Mouse (Mus musculus) forebrain, embryonic 11.5 days (tissue): ENCODE data around the gene Plpp4. TPM values are rescaled to one million over a fixed set of nuclear protein-coding genes. Genes with fewer than 3 reads are reported as not detected.

Experiments
- ATAC-seq: fragments of 200-750 bp; cut with Nextera tagmentation; replicated peaks from 2 replicates; pipeline ENCODE4 v1.8.0; 2017; ENCODE audit warnings: moderate TSS enrichment; ENCODE audit not compliant: low FRiP score
- DNase-seq: peaks from one replicate; pipeline ENCODE4 v3.0.0-alpha.2; 2017; ENCODE audit warnings: low spot score
- H3K27ac ChIP-seq: fragments of 300-500 bp; sonication (generic); 2 replicates; pipeline ENCODE4 v1.5.1; 2014; ENCODE audit warnings: low read depth, low read length
- H3K27me3 ChIP-seq: fragments of 300-500 bp; sonication (generic); 2 replicates; pipeline ENCODE4 v1.6.1; 2014; ENCODE audit warnings: mild to moderate bottlenecking, low read length, mixed read lengths; ENCODE audit not compliant: control insufficient read depth, insufficient read depth
- H3K36me3 ChIP-seq: fragments of 300-500 bp; sonication (generic); 2 replicates; pipeline ENCODE4 v1.6.1; 2014; ENCODE audit warnings: mild to moderate bottlenecking, low read length, moderate library complexity, mixed read lengths; ENCODE audit not compliant: control insufficient read depth, insufficient read depth
- H3K4me1 ChIP-seq: fragments of 300-500 bp; sonication (generic); replicated peaks from 2 replicates; pipeline ENCODE4 v1.6.1; 2014; ENCODE audit warnings: low read length, mixed read lengths; ENCODE audit not compliant: control insufficient read depth, insufficient read depth
- H3K4me2 ChIP-seq: fragments of 300-500 bp; sonication (generic); 2 replicates; pipeline ENCODE4 v1.6.1; 2014; ENCODE audit warnings: low read depth, mild to moderate bottlenecking, low read length, moderate library complexity, mixed read lengths; ENCODE audit not compliant: severe bottlenecking
- H3K4me3 ChIP-seq: fragments of 300-500 bp; sonication (generic); 2 replicates; pipeline ENCODE4 v1.5.1; 2014; ENCODE audit warnings: low read depth, low read length
- H3K9ac ChIP-seq: fragments of 300-500 bp; sonication (generic); 2 replicates; pipeline ENCODE4 v1.6.1; 2014; ENCODE audit warnings: low read length
- H3K9me3 ChIP-seq: fragments of 300-500 bp; sonication (generic); 2 replicates; pipeline ENCODE4 v1.6.1; 2016; ENCODE audit warnings: low read length, mixed read lengths; ENCODE audit not compliant: control insufficient read depth
- WGBS: fragments of 180-500 bp; shearing (Covaris S2); extraction: QIAGEN DNeasy Blood & Tissue Kit; methylation state at CpG from one replicate; pipeline ENCODE4 v1.1.7; 2014; 5-methylcytosine and 5-hydroxymethylcytosine counted together
- polyA plus RNA-seq: library from polyadenylated mRNA; unstranded; fragments of >200 nt; fragmentation: Nextera tagmentation; extraction: Ambion mirVana; gene quantifications from 2 replicates; pipeline ENCODE4 v1.2.1, GENCODE M21; 2014

Gene Plpp4
- 1.0 and 2.4 TPM in 2 replicates for polyA plus RNA-seq

DNA sequence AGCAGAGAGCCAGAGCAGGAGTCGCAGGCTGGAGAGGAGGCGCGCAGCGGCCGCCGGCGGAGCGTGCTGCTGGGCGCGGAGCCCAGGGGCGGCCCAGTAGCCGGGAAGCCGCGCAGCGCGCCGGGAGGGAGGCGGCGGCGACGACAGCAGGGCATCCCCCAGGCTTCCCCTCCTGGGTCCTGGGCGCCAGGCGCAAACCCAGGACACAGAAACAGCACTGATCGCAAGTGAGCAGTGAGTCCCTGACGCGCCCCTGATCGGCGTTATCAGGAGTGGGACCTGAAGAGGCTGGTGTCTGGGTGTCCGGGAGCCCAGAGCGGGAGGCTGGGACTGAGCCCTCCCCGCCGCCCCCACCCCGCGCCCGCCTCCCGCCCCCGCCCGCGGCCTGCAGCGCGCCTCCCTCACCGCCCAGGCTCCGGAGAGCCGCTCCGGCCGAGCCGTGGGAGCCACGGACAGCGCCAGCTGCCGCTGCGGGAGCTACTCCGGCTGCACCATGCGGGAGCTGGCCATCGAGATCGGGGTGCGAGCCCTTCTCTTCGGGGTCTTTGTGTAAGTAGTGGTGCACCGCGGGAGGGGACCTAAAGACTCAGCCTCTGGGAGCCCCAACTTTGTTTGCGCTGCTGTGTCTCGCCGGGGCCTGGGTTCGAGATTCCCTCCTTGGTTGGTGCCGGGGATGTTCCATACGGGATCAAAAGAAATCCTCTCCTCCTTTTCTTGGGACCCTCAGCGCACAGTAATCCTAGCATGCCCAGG lies at the start of gene Plpp4:
Gene Plpp4 (plus strand): TSS at position 411 of the 753 bp plus-strand sequence.
- Histone ChIP-seq H3K4me2 (peak within 1 kb of the TSS; percentile 87), H3K4me1 (peaks cover 8% of the 10 kb centered on the region), H3K27ac (no peak within 1 kb of the TSS), H3K4me3 (peak within 1 kb of the TSS; percentile 48), H3K36me3 (no peaks in the 10 kb centered on the region), H3K27me3 (peaks cover 17% of the 10 kb centered on the region), H3K9me3 (no peaks in the 10 kb centered on the region), H3K9ac (peak within 1 kb of the TSS; percentile 63)
- WGBS: 1% methylated on average over 48 of the region's 66 CpGs
- ATAC-seq (peak; percentile 70), DNase-seq (peak; percentile 74)

GRCm38 (mm10) chr7:129215926-129216543 lies 40.8 kb upstream of the Plpp4 start:
- Histone ChIP-seq H3K4me2 (no peak overlapping the region), H3K27ac (no peak overlapping the region), H3K4me3 (no peak overlapping the region), H3K4me1 (no peaks in the 10 kb centered on the region), H3K9ac (no peak overlapping the region), H3K27me3 (no peaks in the 10 kb centered on the region), H3K36me3 (no peaks in the 10 kb centered on the region), H3K9me3 (no peaks in the 10 kb centered on the region)
- 89% methylated on average over 10 of the region's 10 CpGs for WGBS
- peak; percentile 42 for DNase-seq
- no peak for ATAC-seq

DNA sequence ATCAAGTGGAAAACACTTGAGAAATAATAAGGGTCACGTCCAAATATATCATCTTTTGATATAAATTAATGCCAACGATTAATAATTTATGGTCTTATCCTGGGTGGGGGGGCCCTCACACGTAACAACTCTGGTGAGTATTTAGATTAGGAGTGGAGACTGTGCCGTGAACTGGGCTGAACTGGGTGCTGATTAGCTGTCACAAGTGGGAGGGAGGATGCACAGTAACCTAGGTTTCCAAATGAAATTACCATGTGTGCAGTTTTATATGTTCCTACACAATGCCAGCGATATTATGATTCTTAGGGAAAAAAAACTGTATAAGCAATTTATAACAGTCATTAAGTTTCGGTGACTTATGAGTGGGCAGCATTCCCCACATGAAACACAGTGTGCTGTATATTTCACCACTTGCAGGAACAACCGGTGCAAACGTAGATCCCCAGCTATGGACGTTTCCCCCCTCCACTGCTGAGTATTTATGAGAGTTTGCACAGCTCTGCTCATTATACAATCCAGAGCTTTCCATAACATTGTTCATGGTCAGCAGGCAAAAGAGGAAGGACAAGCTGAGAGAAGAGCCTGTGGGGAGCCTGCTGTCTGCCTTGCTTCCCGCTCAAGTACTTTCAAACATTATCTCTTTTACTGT lies 40.2 kb upstream of the Plpp4 start:
- Histone ChIP-seq H3K4me2 (no peak overlapping the region), H3K4me1 (no peaks in the 10 kb centered on the region), H3K27ac (no peak overlapping the region), H3K4me3 (no peak overlapping the region), H3K36me3 (no peaks in the 10 kb centered on the region), H3K9me3 (no peaks in the 10 kb centered on the region), H3K9ac (no peak overlapping the region), H3K27me3 (no peaks in the 10 kb centered on the region)
- no peak for ATAC-seq
- WGBS: 85% methylated on average over 10 of the region's 10 CpGs
- DNase-seq: peak; percentile 24

DNA sequence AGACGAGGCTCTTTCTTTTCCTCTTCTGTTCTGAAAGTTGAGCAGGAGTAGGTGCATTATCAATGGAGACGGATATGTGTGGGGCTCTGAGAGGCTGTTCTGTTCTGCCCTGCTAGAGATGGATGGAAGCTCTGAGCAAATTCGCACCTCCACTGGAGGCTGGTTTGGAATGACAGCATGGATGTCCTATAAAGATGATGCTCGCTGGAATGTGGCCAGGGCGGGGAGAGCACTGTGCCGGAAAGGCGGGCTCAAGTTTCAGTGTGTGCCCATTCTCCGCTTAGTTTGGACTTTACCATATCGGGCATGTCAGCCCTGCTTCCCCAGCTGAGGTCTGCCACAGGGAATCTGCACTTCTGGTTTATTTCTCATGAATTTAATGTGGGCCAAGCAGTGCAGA lies 35.9 kb upstream of the Plpp4 start:
- DNase-seq: peak; percentile 24
- Histone ChIP-seq H3K36me3 (no peaks in the 10 kb centered on the region), H3K4me3 (no peak overlapping the region), H3K9ac (no peak overlapping the region), H3K27ac (no peak overlapping the region), H3K27me3 (no peaks in the 10 kb centered on the region), H3K9me3 (no peaks in the 10 kb centered on the region), H3K4me1 (no peaks in the 10 kb centered on the region), H3K4me2 (no peak overlapping the region)
- no peak for ATAC-seq
- WGBS: 84% methylated on average over 9 of the region's 9 CpGs

GRCm38 (mm10) chr7:129221649-129222048 lies 35.2 kb upstream of the Plpp4 start:
- ATAC-seq: no peak
- Histone ChIP-seq H3K4me3 (no peak overlapping the region), H3K4me2 (no peak overlapping the region), H3K27ac (no peak overlapping the region), H3K4me1 (no peaks in the 10 kb centered on the region), H3K9ac (no peak overlapping the region), H3K27me3 (no peaks in the 10 kb centered on the region), H3K36me3 (no peaks in the 10 kb centered on the region), H3K9me3 (no peaks in the 10 kb centered on the region)
- DNase-seq: peak; percentile 1
- whole genome bisulfite sequencing: 95% methylated on average over 3 of the region's 3 CpGs

DNA sequence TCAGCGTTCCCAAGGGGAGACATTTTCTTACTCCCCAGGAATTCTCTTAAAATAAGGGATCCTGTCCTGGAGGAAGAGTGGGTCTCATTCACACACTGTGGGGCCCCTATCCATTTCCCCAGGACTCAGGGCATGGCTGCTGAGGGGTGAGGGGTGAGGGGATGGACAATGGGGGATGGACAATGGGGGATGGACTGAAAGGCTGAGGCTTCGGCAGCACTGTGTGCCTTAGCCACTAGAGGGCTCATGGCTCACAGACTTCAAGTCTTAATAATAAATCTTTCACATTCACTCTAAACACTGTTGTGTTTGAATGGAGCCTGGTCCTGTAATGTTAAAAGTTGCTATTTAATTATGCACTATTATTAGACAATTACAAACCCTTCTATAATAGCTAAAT lies 21.4 kb upstream of the Plpp4 start:
- H3K4me3 ChIP-seq: no peak overlapping the region
- WGBS: 54% methylated on average over 2 of the region's 2 CpGs
- no peaks in the 10 kb centered on the region for H3K9me3 ChIP-seq
- ATAC-seq (no peak), DNase-seq (peak; percentile 51)
- H3K4me1 ChIP-seq: no peaks in the 10 kb centered on the region
- H3K36me3 ChIP-seq: no peaks in the 10 kb centered on the region
- H3K9ac ChIP-seq: no peak overlapping the region
- H3K27ac ChIP-seq: no peak overlapping the region
- H3K27me3 ChIP-seq: no peaks in the 10 kb centered on the region
- H3K4me2 ChIP-seq: no peak overlapping the region

- DNase-seq (peak; percentile 30), ATAC-seq (no peak)
- no peaks in the 10 kb centered on the region for H3K4me1 ChIP-seq
- no peak overlapping the region for H3K27ac ChIP-seq
- H3K4me3 ChIP-seq: no peak overlapping the region
- H3K9me3 ChIP-seq: no peaks in the 10 kb centered on the region
- H3K36me3 ChIP-seq: no peaks in the 10 kb centered on the region
- H3K27me3 ChIP-seq: no peaks in the 10 kb centered on the region
- no peak overlapping the region for H3K4me2 ChIP-seq
- H3K9ac ChIP-seq: no peak overlapping the region
- 80% methylated on average over 5 of the region's 5 CpGs for WGBS
These were observed 20.8 kb upstream of the Plpp4 start for GRCm38 (mm10) chr7:129235995-129236394.

DNA sequence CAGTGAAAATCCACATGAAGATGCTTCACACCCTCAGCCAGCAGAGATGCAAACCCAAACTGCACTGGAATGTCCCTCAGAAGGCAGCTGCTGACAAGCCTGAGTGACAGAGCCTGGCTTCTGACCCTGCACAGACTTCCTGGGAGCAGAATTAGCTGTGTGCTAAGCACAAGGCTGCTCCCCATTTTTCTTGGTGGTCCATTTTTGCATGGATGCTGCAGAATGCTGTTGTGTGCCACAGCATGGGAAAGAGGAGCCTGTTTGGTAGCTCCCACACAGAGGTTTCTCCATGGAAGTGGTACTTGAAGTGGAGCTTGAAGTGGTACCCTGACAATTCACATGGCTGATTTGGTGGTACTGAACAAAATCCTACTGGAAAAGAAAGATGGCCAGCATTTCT lies 5.8 kb upstream of the Plpp4 start:
- Histone ChIP-seq H3K4me3 (no peak overlapping the region), H3K9me3 (no peaks in the 10 kb centered on the region), H3K4me2 (no peak overlapping the region), H3K36me3 (no peaks in the 10 kb centered on the region), H3K4me1 (no peaks in the 10 kb centered on the region), H3K27me3 (peaks cover 4% of the 10 kb centered on the region), H3K9ac (no peak overlapping the region), H3K27ac (no peak overlapping the region)
- DNase-seq (no peak), ATAC-seq (no peak)
